Comparison of ENCODE assay signal across 8 mouse cellular contexts in the genomic region with DNA sequence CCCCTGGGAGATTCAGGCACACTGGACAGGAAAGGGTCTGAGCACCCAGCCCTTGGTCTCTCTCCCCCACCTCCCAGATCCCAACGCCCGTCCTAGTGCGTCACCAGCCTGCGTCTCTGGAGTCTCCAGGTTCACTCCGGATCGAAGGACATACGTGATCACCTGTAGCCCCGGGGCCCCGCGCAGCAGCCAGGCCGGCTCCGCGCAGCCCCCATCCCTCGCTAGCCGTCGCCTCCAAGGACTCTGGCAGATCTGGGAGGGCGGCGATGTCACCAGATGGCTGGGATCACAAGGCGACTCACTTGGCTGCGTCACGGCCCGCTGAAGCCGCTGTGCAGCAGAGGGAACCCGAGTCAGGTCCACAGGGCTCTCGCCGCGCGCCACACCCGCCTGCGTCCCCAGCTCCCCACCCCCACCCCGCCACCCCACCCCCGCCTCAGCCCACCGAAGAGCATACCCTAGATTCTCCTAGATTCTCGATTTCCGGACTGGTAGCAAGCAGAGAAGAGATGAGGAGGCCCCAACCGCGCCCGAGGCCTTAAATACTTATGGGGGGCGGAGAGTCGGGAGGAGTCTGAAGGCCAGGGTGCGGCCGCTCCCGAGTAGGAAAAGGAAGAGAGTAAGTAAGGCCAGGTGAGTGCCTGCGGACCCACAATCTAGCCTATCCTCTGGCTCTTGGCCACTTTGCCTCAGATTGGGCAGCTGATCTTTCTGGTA. TPM values are rescaled to one million over a fixed set of nuclear protein-coding genes. Genes with fewer than 3 reads are reported as not detected.
A peak's percentile ranks its signal among the peaks of the same experiment; 100 is the strongest.
DNase-seq lines count a peak whose midpoint lies in the region; ATAC-seq and TF ChIP-seq lines count a peak whose summit lies in the region.

No protein-coding gene starts in this region.

- DNase-seq in adrenal gland, postnatal 4 days (ENCODE audit: low spot score in 2 of 2) = peak; percentile 18 to 36
- DNase-seq in heart, embryonic 10.5 days (ENCODE audit: low spot score) = peak; percentile 88
- peak; percentile 42 for DNase-seq in kidney, adult 9 months
- DNase-seq in midbrain, postnatal 0 days (ENCODE audit: low spot score) = peak; percentile 41
- peak; percentile 53 for DNase-seq in testis, postnatal 14 days (ENCODE audit: low spot score)

- H3ac ChIP-seq in C2C12 (ENCODE audit: control insufficient read depth, insufficient read length, low read depth) = peak overlapping the region; percentile 89

- ATAC-seq in embryonic facial prominence, embryonic 15.5 days (ENCODE audit: insufficient number of reproducible peaks, low FRiP score, low TSS enrichment, low read depth) = peak; percentile 83
- ATAC-seq in limb, embryonic 15.5 days (ENCODE audit: insufficient number of reproducible peaks, low FRiP score, low TSS enrichment, low read depth) = peak; percentile 44; the same call in 1 of the 2 replicates
- peak; percentile 91 for ATAC-seq in midbrain, postnatal 0 days (ENCODE audit: low FRiP score)

- no peak for TF ChIP-seq CTCF in C2C12 (IDR thresholded peaks at IDR 0.05; ENCODE audit: control insufficient read depth, insufficient read depth, insufficient read length)
- TF ChIP-seq CTCF in midbrain, postnatal 0 days (IDR thresholded peaks at IDR 0.05) = no peak

- WGBS in embryonic facial prominence, embryonic 15.5 days = under 1% methylated on average over 44 of the region's 44 CpGs
- WGBS in heart, embryonic 10.5 days = under 1% methylated on average over 44 of the region's 44 CpGs
- under 1% methylated on average over 44 of the region's 44 CpGs for WGBS in limb, embryonic 15.5 days
- 1% methylated on average over 44 of the region's 44 CpGs for WGBS in midbrain, postnatal 0 days

- H3K9me3 ChIP-seq in embryonic facial prominence, embryonic 15.5 days (replicated peaks) = no peaks in the 10 kb centered on the region
- no peaks in the 10 kb centered on the region for H3K9me3 ChIP-seq in heart, embryonic 10.5 days
- no peaks in the 10 kb centered on the region for H3K9me3 ChIP-seq in limb, embryonic 15.5 days
- H3K9me3 ChIP-seq in midbrain, postnatal 0 days (ENCODE audit: low read length) = no peaks in the 10 kb centered on the region

- peaks cover 48% of the 10 kb centered on the region for H3K79me3 ChIP-seq in C2C12 (ENCODE audit: low read depth)

- H3K4me2 ChIP-seq in embryonic facial prominence, embryonic 15.5 days (replicated peaks) = peak overlapping the region; percentile 80
- H3K4me2 ChIP-seq in limb, embryonic 15.5 days = peak overlapping the region; percentile 83
- H3K4me2 ChIP-seq in midbrain, postnatal 0 days (ENCODE audit: low read depth, low read length, poor library complexity, severe bottlenecking) = peak overlapping the region; percentile 85

- H3K4me1 ChIP-seq in embryonic facial prominence, embryonic 15.5 days = peaks cover 19% of the 10 kb centered on the region
- H3K4me1 ChIP-seq in heart, embryonic 10.5 days = 0 out of 2 replicates have a peak, but pooled peaks cover 3% of the 10 kb centered on the region
- H3K4me1 ChIP-seq in limb, embryonic 15.5 days = peaks cover 15% of the 10 kb centered on the region
- H3K4me1 ChIP-seq in midbrain, postnatal 0 days (ENCODE audit: insufficient read depth, low read length) = no peaks in the 10 kb centered on the region

- H3K27ac ChIP-seq in embryonic facial prominence, embryonic 15.5 days (replicated peaks) = peak overlapping the region; percentile 55
- peak overlapping the region; percentile 93 for H3K27ac ChIP-seq in heart, embryonic 10.5 days
- no peak overlapping the region for H3K27ac ChIP-seq in limb, embryonic 15.5 days
- H3K27ac ChIP-seq in midbrain, postnatal 0 days (ENCODE audit: low read depth, low read length) = peak overlapping the region; percentile 26; the same call in 1 of the 2 replicates

- peak overlapping the region; percentile 64 for H3K4me3 ChIP-seq in C2C12 (ENCODE audit: insufficient read depth, poor library complexity, severe bottlenecking)
- H3K4me3 ChIP-seq in embryonic facial prominence, embryonic 15.5 days (replicated peaks) = peak overlapping the region; percentile 77
- H3K4me3 ChIP-seq in heart, embryonic 10.5 days = peak overlapping the region; percentile 82
- peak overlapping the region; percentile 70 for H3K4me3 ChIP-seq in limb, embryonic 15.5 days
- peak overlapping the region; percentile 68 for H3K4me3 ChIP-seq in midbrain, postnatal 0 days (ENCODE audit: low read depth, low read length)

- peak overlapping the region; percentile 68 for H3K9ac ChIP-seq in embryonic facial prominence, embryonic 15.5 days
- H3K9ac ChIP-seq in limb, embryonic 15.5 days = peak overlapping the region; percentile 67
- peak overlapping the region; percentile 89 for H3K9ac ChIP-seq in midbrain, postnatal 0 days (replicated peaks; ENCODE audit: low read length, poor library complexity, severe bottlenecking)

- H3K27me3 ChIP-seq in C2C12 (ENCODE audit: control insufficient read depth, insufficient read depth, insufficient read length) = no peaks in the 10 kb centered on the region
- H3K27me3 ChIP-seq in embryonic facial prominence, embryonic 15.5 days = no peaks in the 10 kb centered on the region
- H3K27me3 ChIP-seq in heart, embryonic 10.5 days (ENCODE audit: insufficient read depth, poor library complexity, severe bottlenecking) = no peaks in the 10 kb centered on the region
- H3K27me3 ChIP-seq in limb, embryonic 15.5 days = no peaks in the 10 kb centered on the region
- no peaks in the 10 kb centered on the region for H3K27me3 ChIP-seq in midbrain, postnatal 0 days (ENCODE audit: insufficient read depth, low read length)

- H3K79me2 ChIP-seq in C2C12 (ENCODE audit: control insufficient read depth, insufficient read depth) = peaks cover 63% of the 10 kb centered on the region

- H3K36me3 ChIP-seq in C2C12 (ENCODE audit: control insufficient read depth, insufficient read depth) = peaks cover 19% of the 10 kb centered on the region
- 0 out of 2 replicates have a peak, but pooled peaks cover 5% of the 10 kb centered on the region for H3K36me3 ChIP-seq in embryonic facial prominence, embryonic 15.5 days
- no peaks in the 10 kb centered on the region for H3K36me3 ChIP-seq in heart, embryonic 10.5 days
- H3K36me3 ChIP-seq in limb, embryonic 15.5 days = no peaks in the 10 kb centered on the region
- no peaks in the 10 kb centered on the region for H3K36me3 ChIP-seq in midbrain, postnatal 0 days (ENCODE audit: insufficient read depth, low read length)

TF ChIP-seq in C2C12, 6 proteins besides CTCF, POLR2A, EP300 and RAD21:
- TF ChIP-seq MYOG (IDR thresholded peaks at IDR 0.05; ENCODE audit: control insufficient read depth, extremely low read depth, insufficient read length) (no peak), CEBPB (IDR thresholded peaks at IDR 0.05; ENCODE audit: low read depth) (no peak), MAX (IDR thresholded peaks at IDR 0.05) (no peak), USF1 (IDR thresholded peaks at IDR 0.05; ENCODE audit: low read depth) (no peak), FOSL1 (IDR thresholded peaks at IDR 0.05; ENCODE audit: insufficient read depth, low read length, poor library complexity, severe bottlenecking) (no peak), MYOD1 (IDR thresholded peaks at IDR 0.05; ENCODE audit: control insufficient read depth, insufficient read length, low read depth) (no peak)

RNA-seq across cellular contexts. Expression of gene Nqo2, which starts 28.9 kb away (rescaled TPM):
- polyA plus RNA-seq in C2C12 (2012; fragmentation: generic; extraction: Trizol) = 23.1 TPM
- 10 to 100 TPM; 39.6 to 40.3 TPM for total RNA-seq in adrenal gland, postnatal 4 days (2021)
- 15.8 and 19.1 TPM in 2 replicates for polyA plus RNA-seq in embryonic facial prominence, embryonic 15.5 days (2015; fragmentation: Nextera tagmentation; extraction: Ambion mirVana)
- polyA plus RNA-seq in heart, embryonic 10.5 days (2016; fragmentation: Nextera tagmentation; extraction: Ambion mirVana) = 30.3 and 31.4 TPM in 2 replicates
- polyA plus RNA-seq in limb, embryonic 15.5 days (2015; fragmentation: Nextera tagmentation; extraction: Ambion mirVana) = 13.8 and 19.5 TPM in 2 replicates
- total RNA-seq in midbrain, postnatal 0 days (2014; rRNA removed) = 5.9 and 9.8 TPM in 2 replicates
- polyA plus RNA-seq in midbrain, postnatal 0 days (2015; fragmentation: Nextera tagmentation; extraction: Ambion mirVana) = 5.7 and 7.3 TPM in 2 replicates

RNA-seq across cellular contexts. Expression of gene Serpinb6c, which starts 30.1 kb away (rescaled TPM):
- polyA plus RNA-seq in C2C12 (2012; fragmentation: generic; extraction: Trizol) = 0.11 TPM
- total RNA-seq in adrenal gland, postnatal 4 days (2021) = under 1 TPM; 0.31 TPM
- polyA plus RNA-seq in embryonic facial prominence, embryonic 15.5 days (2015; fragmentation: Nextera tagmentation; extraction: Ambion mirVana) = 0.92 and 1.4 TPM in 2 replicates
- polyA plus RNA-seq in heart, embryonic 10.5 days (2016; fragmentation: Nextera tagmentation; extraction: Ambion mirVana) = not detected in 2 replicates
- 4.4 and 5.3 TPM in 2 replicates for polyA plus RNA-seq in limb, embryonic 15.5 days (2015; fragmentation: Nextera tagmentation; extraction: Ambion mirVana)
- total RNA-seq in midbrain, postnatal 0 days (2014; rRNA removed) = 0.38 and 5.4 TPM in 2 replicates
- 0.25 and 0.41 TPM in 2 replicates for polyA plus RNA-seq in midbrain, postnatal 0 days (2015; fragmentation: Nextera tagmentation; extraction: Ambion mirVana)

Comparison
In these comparisons a context has a peak if more than half of its experiments do, and no peak if none do; other contexts are left out.
1. DNase-seq: peak in every context shown above with its lines; median percentile 88 in heart, embryonic 10.5 days; 53 in testis, postnatal 14 days; 42 in kidney, adult 9 months; 41 in midbrain, postnatal 0 days; 27 in adrenal gland, postnatal 4 days.